Mouse (Mus musculus) monocyte, adult 5-6 weeks (primary cell): Measurements from ENCODE around the gene Gm10229. TPM values are rescaled to one million over a fixed set of nuclear protein-coding genes. Genes with fewer than 3 reads are reported as not detected.
"Not testable (repeated sequence)": the region's sequence is repeated elsewhere in the genome, so short reads cannot be mapped to it uniquely, and the experiment has no call there.

ENCODE experiments used
- ATAC-seq: fragments of 153-309, 156-312 bp; replicated peaks from 2 replicates; pipeline ENCODE4 v1.8.0; 2017; ENCODE audit warnings: mild to moderate bottlenecking; ENCODE audit not compliant: low TSS enrichment, insufficient number of reproducible peaks, severe bottlenecking, poor library complexity, low FRiP score
- total RNA-seq: library from RNA; stranded (forward); fragments of 200-1000, 200-491, 200-594 nt; gene quantifications from 3 replicates; pipeline ENCODE4 v1.2.3, GENCODE M21; 2017

Gene Gm10229
- not detected in 3 replicates for total RNA-seq

GRCm38 (mm10) chr16:89014984-89015383, at the start of gene Gm10229:
TSS of gene Gm10229 (plus strand) at chr16:89015284.
- not testable (repeated sequence) for ATAC-seq

DNA sequence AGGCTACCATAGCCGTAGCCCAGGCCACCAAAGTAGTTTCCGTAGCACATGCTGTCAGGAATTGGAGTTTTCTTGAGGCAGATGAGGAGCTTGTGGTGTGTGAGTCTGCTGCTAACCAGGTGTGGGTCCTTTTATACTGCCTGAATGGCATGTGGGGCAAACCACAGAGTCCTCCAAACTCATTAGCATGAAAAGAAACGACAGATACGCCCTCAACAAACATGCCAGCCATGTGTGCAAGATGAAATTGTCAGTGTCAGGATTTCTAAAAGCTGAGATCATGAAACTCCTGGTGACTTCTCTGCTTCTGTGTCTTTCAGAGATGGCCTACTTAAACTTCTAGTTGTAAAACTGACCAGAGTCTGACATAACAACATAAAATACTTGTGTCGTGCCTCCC, 4.4 kb upstream of the Gm10229 start, which contains the start of gene Krtap22-2:
Gene Krtap22-2, minus strand, starts transcription at position 101 of the 400 bp plus-strand sequence.
- ATAC-seq = no peak

- ATAC-seq = no peak
These were observed 1.1 kb upstream of the Gm10229 start for GRCm38 (mm10) chr16:89013973-89014372.

GRCm38 (mm10) chr16:89031399-89031798, 16.3 kb downstream of the Gm10229 start, which contains the start of gene Krtap6-1:
TSS of gene Krtap6-1 (plus strand) at chr16:89031699.
- ATAC-seq = not testable (repeated sequence)

DNA sequence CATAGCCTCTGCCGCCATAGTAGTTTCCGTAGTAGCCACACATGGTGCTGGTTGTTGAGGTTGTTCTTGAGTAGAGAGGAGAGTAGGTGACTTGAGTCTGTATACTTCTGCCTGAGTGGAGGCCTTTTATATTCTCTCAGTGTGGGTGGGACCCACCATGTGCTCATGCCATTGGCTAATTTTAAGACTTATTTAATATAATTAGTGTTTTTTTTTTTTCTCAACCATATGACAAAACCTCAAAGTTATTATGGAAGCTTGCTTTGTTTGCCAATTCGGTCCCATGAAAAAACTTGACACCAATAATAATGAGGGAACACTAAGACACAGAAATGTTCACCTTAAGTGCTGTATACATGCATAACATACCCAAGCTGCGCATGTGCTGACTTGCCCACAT, 26.3 kb downstream of the Gm10229 start, which contains the start of gene Gm10228:
Gene Gm10228, minus strand, starts transcription at position 101 of the 400 bp plus-strand sequence.
- not testable (repeated sequence) for ATAC-seq

GRCm38 (mm10) chr16:89047783-89048182, 32.7 kb downstream of the Gm10229 start, which contains the start of gene Krtap6-5:
TSS of gene Krtap6-5 (minus strand) at chr16:89047883.
- ATAC-seq = no peak

DNA sequence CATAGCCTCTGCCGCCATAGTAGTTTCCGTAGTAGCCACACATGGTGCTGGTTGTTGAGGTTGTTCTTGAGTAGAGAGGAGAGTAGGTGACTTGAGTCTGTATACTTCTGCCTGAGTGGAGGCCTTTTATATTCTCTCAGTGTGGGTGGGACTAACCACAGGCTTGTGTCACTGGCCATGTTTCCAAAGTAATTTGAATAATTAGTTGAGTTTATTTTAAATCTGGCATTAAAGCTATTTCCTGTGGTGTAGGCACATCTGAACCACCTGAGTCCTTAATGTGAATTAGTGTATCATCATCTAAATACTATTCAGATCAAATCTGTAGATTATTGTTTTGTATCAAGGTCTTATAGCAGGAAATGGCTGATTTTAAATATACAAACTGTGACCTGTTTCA, 48.8 kb downstream of the Gm10229 start, which contains the start of gene 1110025L11Rik:
Gene 1110025L11Rik, minus strand, starts transcription at position 101 of the 400 bp plus-strand sequence.
- ATAC-seq = not testable (repeated sequence)

Other genes starting within 250 kb of the Gm10229 start
- not detected in 3 replicates for gene 2310057N15Rik, start 241.1 kb upstream of the Gm10229 start, total RNA-seq
- gene Gm5965, start 237.4 kb upstream of the Gm10229 start, total RNA-seq = not detected in 3 replicates
- not detected in 3 replicates for gene Gm20741, start 203.1 kb upstream of the Gm10229 start, total RNA-seq
- gene Krtap15, start 195.1 kb upstream of the Gm10229 start, total RNA-seq = not detected in 3 replicates
- gene Krtap14, start 189.1 kb upstream of the Gm10229 start, total RNA-seq = not detected in 3 replicates
- gene Krtap19-1, start 145.9 kb upstream of the Gm10229 start, total RNA-seq = not detected in 3 replicates
- not detected in 3 replicates for gene Krtap19-2, start 141.0 kb upstream of the Gm10229 start, total RNA-seq
- not detected in 3 replicates for gene Krtap19-3, start 137.2 kb upstream of the Gm10229 start, total RNA-seq
- not detected in 3 replicates for gene Krtap19-4, start 130.2 kb upstream of the Gm10229 start, total RNA-seq
- not detected in 3 replicates for gene Krtap19-5, start 118.8 kb upstream of the Gm10229 start, total RNA-seq
- gene Krtap19-9b, start 83.0 kb upstream of the Gm10229 start, total RNA-seq = not detected in 3 replicates
- gene Krtap16-3, start 52.4 kb upstream of the Gm10229 start, total RNA-seq = not detected in 3 replicates
- gene Krtap22-2, start 4.5 kb upstream of the Gm10229 start, total RNA-seq = not detected in 3 replicates
- not detected in 3 replicates for gene Krtap6-1, start 16.4 kb downstream of the Gm10229 start, total RNA-seq
- gene Gm10228, start 26.2 kb downstream of the Gm10229 start, total RNA-seq = not detected in 3 replicates
- not detected in 3 replicates for gene Krtap6-5, start 32.6 kb downstream of the Gm10229 start, total RNA-seq
- not detected in 3 replicates for gene 1110025L11Rik, start 48.7 kb downstream of the Gm10229 start, total RNA-seq
- gene Krtap6-3, start 68.7 kb downstream of the Gm10229 start, total RNA-seq = not detected in 3 replicates
- not detected in 3 replicates for gene Gm6358, start 125.6 kb downstream of the Gm10229 start, total RNA-seq
- not detected in 3 replicates for gene Gm10061, start 135.8 kb downstream of the Gm10229 start, total RNA-seq
- gene Gm9789, start 142.7 kb downstream of the Gm10229 start, total RNA-seq = not detected in 3 replicates
- gene Gm7735, start 154.2 kb downstream of the Gm10229 start, total RNA-seq = not detected in 3 replicates
- gene 1110057P08Rik, start 159.5 kb downstream of the Gm10229 start, total RNA-seq = not detected in 3 replicates
- not detected in 3 replicates for gene Krtap20-2, start 190.6 kb downstream of the Gm10229 start, total RNA-seq